Mouse (Mus musculus): ENCODE measurements around the gene Rab28. TPM values are rescaled to one million over a fixed set of nuclear protein-coding genes. Genes with fewer than 3 reads are reported as not detected.

The Rab28 gene
- 10 to 100 TPM; 76.4 to 83.0 TPM for total RNA-seq (2021)
- long read RNA-seq, experiment 1, transcript Rab28-201 (7 exons, 1,635 nt) = major isoform, 125 of 190 reads
- long read RNA-seq, experiment 1, transcript Rab28-203 (8 exons, 1,697 nt) = minor isoform, 41 of 190 reads
- long read RNA-seq, experiment 1, partial matches to known transcripts = 5 of 190 reads
- long read RNA-seq, experiment 1, other reads (novel, unspliced or antisense) = 19 of 190 reads
- long read RNA-seq, experiment 2, transcript Rab28-201 (7 exons, 1,635 nt) = major isoform, 75 of 113 reads
- long read RNA-seq, experiment 2, transcript Rab28-203 (8 exons, 1,697 nt) = minor isoform, 23 of 113 reads
- long read RNA-seq, experiment 2, partial matches to known transcripts = 1 of 113 reads
- long read RNA-seq, experiment 2, other reads (novel, unspliced or antisense) = 14 of 113 reads

DNA sequence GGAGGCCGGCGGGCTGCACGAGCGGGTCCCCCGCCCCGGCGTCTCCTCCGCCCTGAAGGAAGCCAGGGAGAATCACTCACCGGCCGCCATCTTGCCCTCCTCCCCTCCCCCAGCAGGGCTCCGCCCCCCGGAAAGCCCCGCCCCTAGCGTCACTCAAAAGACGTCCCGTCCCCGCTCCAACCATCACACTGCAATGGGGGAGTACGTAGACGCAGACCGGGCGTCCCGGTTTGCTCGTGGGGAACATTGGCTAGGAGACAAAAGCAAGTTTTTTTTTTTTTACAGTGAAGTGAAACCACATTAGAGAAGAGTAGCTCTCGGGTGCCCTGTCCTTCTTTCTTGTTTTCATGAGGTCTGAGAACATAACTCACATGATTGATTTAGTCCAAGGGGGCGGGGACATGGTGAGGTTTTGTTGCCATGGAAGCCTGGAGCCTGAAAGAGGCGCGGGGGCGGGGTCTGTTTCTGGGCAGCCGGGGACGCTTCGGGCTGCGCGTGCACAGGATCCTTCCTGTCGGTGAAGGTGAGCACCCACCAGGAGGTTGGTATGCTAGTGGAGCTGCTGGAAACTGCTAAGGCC lies at the start of gene Rab28:
Gene Rab28 (minus strand): TSS at position 107 of the 580 bp plus-strand sequence.
- Histone ChIP-seq H3K4me3 (peak within 1 kb of the TSS; percentile 92), H3K27ac (peak within 1 kb of the TSS; percentile 98)
- TF ChIP-seq CTCF (IDR thresholded peaks at IDR 0.05) = no peak; the same call in 1 of the 2 replicates
- peak; percentile 93 to 94 for DNase-seq (ENCODE audit: extremely low spot score in 1 of 2, low spot score in 2 of 2)
- intact Hi-C loops (cut with DNase I) = loop anchor here (1.0 to 5.0 kb wide), 3 partner anchors 57 to 581 kb away; partner anchors contain the start of gene Bod1l

DNA sequence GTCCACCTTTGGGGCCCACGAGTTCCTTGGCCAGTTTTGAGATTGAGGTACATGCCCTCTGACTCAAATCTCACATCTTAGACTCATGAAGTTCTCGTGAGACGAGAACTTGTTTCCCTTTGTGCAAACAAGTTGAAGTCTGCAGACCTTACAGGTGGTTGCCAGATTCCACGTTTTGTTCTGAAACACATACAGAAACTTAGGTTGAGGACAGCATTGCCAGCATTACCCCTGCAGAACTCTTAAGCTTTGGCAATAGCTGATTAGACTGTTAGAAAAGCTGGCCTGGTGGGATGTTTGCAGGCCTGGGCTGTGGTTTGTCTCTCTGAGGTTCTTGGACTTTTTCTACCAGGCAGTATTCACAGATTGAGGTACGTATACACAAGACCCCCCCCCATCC lies 49.4 kb upstream of the Rab28 start:
- no peak for TF ChIP-seq CTCF (IDR thresholded peaks at IDR 0.05)
- no peak overlapping the region for H3K27ac ChIP-seq
- no peak for DNase-seq (ENCODE audit: extremely low spot score in 1 of 2, low spot score in 2 of 2)
- no peak overlapping the region for H3K4me3 ChIP-seq
- intact Hi-C loops (cut with DNase I) = no loop called here

DNA sequence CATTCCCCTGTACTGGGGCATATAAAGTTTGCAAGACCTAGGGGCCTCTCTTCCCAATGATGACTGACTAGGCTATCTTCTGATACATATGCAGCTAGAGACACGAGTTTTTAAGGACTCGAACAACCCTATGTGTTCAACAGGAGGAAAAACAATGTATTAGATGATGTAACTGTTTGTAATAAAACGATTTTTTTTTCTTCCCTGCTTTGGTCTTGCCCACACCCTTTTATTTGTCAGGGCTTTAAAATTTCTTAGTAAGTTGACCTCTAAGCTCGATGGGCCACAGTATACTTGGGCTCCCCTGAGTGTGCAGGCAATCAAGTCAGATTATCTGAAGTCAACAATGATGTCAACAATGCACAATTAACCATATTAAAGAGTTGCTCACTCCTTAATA lies 48.4 kb upstream of the Rab28 start:
- no peak overlapping the region for H3K4me3 ChIP-seq
- no peak for TF ChIP-seq CTCF (IDR thresholded peaks at IDR 0.05)
- no peak for DNase-seq (ENCODE audit: extremely low spot score in 1 of 2, low spot score in 2 of 2)
- no peak overlapping the region for H3K27ac ChIP-seq
- intact Hi-C loops (cut with DNase I) = no loop called here

DNA sequence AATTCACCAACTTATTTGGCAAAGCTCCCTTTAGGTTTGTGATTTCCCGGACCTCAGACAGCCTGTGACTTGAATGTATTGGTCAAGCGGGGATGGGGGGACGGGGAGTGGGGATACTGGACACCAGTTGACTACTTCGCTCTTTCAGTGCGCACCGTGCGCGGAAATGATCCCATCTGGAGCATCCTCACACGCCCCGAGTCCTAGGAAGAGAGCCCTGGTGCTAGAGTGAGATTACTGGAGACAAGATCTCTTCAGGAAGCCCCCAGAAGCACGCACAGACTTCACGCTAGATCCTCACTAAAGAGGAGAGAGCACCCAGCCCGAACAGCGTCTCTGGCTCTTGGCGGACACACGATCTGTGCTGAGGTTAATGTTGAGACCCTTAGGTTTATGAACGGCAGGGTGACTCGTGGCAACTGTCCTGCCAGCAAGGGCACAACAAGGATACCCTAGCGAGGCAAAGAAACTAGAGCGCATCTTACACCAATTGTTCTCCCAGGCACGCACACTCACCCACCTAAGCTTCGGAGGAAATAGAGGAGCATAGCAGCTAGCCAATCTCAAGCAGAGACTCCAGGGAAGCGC lies 47.5 kb upstream of the Rab28 start:
- no peak for DNase-seq (ENCODE audit: extremely low spot score in 1 of 2, low spot score in 2 of 2)
- no peak for TF ChIP-seq CTCF (IDR thresholded peaks at IDR 0.05)
- intact Hi-C loops (cut with DNase I) = no loop called here
- Histone ChIP-seq H3K4me3 (no peak overlapping the region), H3K27ac (no peak overlapping the region)

DNA sequence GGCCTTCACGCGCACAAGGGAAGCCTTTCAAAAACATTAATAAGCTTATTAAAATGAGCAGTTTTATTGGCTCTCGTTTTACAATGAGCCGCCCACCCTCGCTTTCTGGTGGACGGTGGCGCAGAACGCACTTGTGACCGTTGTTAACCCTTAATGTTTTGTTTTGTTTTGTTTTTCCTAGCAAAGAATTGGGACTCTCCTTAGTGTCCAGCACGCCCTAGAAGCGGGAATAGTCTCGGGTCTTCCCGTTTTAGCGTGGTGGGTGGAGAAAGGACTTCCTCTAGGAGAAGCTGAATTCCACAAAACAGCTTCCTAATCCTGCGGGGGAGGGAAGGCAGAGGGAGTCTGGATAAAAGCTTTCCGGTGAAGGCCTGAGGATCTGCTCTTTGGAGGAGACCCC lies 46.9 kb upstream of the Rab28 start:
- DNase-seq (ENCODE audit: extremely low spot score in 1 of 2, low spot score in 2 of 2) = no peak
- Histone ChIP-seq H3K4me3 (no peak overlapping the region), H3K27ac (no peak overlapping the region)
- TF ChIP-seq CTCF (IDR thresholded peaks at IDR 0.05) = no peak
- intact Hi-C loops (cut with DNase I) = no loop called here

DNA sequence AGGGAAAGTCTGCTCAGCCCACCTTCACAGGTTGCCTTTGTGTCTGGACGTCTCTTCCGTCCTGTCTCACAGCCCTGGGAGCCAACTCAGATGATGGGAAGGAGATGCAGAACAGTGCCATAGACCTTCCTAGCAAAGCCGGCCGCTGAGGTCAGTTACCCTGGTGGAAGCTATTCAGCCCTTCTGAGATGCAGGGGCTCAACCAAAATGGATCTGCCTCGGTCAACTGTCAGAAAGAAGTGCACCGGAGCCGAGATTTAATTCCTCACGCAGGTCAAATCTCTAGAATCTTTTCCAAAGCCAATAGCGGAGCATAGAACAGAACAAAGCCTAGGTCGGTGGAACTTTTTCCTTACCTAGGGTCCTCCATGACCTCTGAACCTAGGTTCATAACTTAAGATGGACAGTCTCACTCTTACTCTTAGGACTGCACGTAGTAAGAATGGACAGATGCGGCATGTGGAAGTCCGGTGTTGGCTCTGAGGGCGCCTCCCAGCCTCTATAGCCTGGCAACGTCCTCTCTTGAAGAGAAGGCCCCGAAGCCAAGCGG lies 46.3 kb upstream of the Rab28 start:
- intact Hi-C loops (cut with DNase I) = no loop called here
- TF ChIP-seq CTCF (IDR thresholded peaks at IDR 0.05) = no peak
- no peak overlapping the region for H3K27ac ChIP-seq
- DNase-seq (ENCODE audit: extremely low spot score in 1 of 2, low spot score in 2 of 2) = no peak
- H3K4me3 ChIP-seq = no peak overlapping the region

DNA sequence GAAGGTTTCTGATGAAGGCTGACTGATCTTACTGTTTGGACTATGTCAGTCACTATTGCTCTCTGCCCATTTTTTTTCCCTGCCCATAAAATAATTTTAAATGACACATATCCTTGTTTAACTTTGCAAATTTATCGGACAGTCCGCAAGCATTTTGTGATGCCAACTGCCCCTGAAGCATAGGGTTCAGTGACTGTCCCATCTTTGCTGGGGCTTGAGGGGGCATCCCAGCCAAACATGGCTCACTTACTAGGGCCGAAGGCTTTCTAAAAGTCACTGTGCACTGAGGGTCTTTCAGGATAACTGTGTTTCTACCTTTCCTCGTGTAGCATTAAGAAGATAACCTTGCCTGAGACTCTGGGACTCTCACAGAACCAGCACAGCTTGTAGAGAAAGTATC lies 44.8 kb upstream of the Rab28 start:
- DNase-seq (ENCODE audit: extremely low spot score in 1 of 2, low spot score in 2 of 2) = no peak
- Histone ChIP-seq H3K4me3 (no peak overlapping the region), H3K27ac (no peak overlapping the region)
- intact Hi-C loops (cut with DNase I) = no loop called here
- no peak for TF ChIP-seq CTCF (IDR thresholded peaks at IDR 0.05)

DNA sequence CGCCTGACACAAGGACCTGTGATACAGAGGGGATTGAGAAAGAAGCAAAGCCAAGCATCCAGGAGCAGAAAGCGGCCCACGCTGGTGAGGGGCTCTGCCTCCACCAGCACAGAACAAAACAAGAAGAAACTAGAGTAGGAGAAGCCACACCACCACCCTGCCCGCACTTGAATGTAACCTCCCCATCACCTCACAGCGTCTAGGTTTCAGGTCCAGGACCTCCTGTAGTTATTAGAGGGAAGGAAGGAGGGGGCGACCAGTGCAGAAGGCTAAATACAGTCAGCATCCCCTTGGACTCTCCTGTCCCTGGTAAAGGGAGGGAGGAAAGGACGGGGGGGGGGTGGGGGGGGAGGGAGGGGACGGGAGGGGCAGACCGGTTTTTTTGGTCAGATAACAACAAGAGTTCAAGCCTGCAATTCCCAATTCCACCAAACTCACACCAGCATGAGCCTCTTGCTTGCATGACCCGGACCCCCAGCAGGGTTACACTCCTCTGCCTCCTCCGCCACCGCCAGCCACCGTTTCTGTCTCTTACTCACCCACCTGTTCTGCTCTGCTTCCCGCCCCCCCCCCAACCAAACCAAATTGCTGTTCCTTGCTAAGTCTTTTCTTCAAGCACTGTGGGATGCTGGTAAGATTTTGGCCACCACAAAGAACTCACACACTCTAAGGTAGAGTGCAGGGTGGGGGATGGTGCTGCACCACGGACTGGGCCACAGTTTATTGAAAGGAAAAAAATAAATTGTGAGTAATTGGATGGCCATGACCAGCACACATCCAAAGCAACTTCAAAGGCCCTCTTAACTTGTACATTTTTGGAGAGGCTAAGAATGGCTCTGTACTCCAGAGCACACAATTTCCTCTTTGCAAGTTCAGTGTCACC lies 37.2 kb upstream of the Rab28 start:
- H3K27ac ChIP-seq = no peak overlapping the region
- TF ChIP-seq CTCF (IDR thresholded peaks at IDR 0.05) = no peak
- H3K4me3 ChIP-seq = no peak overlapping the region
- intact Hi-C loops (cut with DNase I) = no loop called here
- DNase-seq (ENCODE audit: extremely low spot score in 1 of 2, low spot score in 2 of 2) = no peak

DNA sequence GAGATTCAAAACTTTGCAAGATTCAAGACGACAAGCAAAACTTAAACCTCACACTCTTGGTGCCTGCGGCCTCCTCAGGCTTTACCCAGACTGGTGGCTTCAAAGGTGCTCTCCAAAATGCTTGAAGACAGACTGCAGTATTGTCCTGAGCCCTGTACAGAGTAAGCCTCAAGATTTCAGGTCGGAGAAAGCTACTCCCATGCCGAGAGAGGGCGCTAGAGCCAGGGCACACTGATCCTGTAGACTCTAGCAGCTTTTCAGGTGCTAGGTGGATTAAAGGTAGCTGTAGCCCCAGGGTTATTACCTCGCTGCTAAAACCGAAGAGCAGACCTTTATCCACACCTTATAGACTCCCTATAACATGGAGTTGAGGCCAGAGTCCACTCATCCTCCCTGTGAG lies 36.3 kb upstream of the Rab28 start:
- TF ChIP-seq CTCF (IDR thresholded peaks at IDR 0.05) = no peak; the same call in 1 of the 2 replicates

DNA sequence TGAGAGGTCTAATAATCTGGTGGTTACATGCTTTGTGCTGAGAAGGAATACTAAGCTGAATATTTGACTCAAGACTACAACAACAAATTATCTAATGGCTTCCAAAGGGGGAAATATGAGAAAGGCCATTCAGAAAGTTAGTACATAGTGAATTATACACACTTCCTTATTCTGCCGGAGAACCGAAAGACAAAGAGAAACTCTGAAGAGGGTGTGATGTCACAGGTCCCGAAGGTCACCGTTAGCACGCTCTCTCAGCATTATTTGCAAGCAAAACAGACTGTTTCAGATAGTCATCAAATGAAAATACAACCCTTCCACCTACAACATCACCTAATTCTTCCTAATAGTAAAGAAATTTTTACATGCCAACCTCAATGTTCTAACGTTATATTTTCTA lies 30.9 kb upstream of the Rab28 start:
- DNase-seq (ENCODE audit: extremely low spot score in 1 of 2, low spot score in 2 of 2) = no peak
- no peak for TF ChIP-seq CTCF (IDR thresholded peaks at IDR 0.05)
- Histone ChIP-seq H3K4me3 (no peak overlapping the region), H3K27ac (no peak overlapping the region)
- intact Hi-C loops (cut with DNase I) = no loop called here

More for the DNA sequence above, 36.3 kb upstream of the Rab28 start:
- intact Hi-C loops (cut with DNase I) = no loop called here
- no peak for DNase-seq (ENCODE audit: extremely low spot score in 1 of 2, low spot score in 2 of 2)
- Histone ChIP-seq H3K27ac (no peak overlapping the region), H3K4me3 (no peak overlapping the region)

DNA sequence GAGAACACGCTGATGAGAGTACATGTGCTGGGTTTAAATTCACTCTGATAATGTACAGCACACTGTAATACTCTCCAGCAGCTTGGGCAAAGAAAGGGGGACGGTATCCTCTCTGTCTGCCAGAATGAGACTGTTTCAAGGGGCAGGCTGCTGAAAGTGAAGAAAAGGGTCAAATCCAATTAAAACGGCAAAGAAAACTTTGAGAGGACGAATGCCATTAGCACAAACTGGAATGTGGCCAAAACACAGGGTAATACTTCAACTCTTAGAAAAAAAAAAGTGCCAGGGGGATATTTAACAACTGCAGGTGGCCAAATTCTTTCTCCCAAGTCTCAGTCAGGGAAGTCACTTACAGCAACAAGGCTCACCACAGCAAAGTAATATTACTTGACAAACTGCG lies 29.1 kb upstream of the Rab28 start:
- intact Hi-C loops (cut with DNase I) = no loop called here
- DNase-seq (ENCODE audit: extremely low spot score in 1 of 2, low spot score in 2 of 2) = no peak
- Histone ChIP-seq H3K4me3 (no peak overlapping the region), H3K27ac (no peak overlapping the region)
- no peak for TF ChIP-seq CTCF (IDR thresholded peaks at IDR 0.05)

Data from left cerebral cortex, adult 2 months (tissue).